Mouse (Mus musculus): ENCODE data around the gene Casp1. TPM values are rescaled to one million over a fixed set of nuclear protein-coding genes. Genes with fewer than 3 reads are reported as not detected.

Gene Casp1
- total RNA-seq (2023) = 10 to 100 TPM; 75.5 to 85.8 TPM

DNA sequence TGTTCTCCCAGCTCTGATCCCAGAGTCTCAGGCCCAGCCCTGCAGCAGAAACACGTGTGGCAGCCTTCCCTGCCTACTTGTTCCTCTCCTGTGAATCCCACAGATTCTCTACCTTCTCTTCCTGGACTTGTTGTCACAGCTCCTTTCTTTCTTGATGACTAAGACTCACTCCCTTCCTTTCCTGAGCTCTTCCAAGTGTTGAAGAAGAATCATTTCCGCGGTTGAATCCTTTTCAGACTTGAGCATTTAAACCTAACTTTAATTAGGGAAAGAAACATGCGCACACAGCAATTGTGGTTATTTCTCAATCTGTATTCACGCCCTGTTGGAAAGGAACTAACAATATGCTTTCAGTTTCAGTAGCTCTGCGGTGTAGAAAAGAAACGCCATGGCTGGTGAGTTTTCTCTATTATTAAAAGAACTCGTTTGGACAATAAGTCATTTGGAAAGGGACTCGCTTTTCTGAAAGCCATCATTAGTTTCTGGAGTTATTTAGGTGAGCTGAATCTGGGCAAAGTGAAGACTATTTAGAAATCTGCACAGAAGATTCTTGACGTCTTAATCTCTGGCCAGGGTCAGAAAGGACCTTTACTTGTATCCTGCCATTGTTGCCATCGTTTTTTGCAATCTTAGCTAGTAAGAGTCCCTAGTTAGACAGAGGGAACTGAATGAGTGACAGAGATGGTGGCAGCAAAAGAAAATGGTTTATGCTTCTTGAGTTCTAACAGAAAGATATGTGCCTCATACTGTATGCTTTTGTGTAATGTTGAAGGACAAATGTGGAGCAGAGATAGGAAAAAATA is at the start of gene Casp1:
Gene Casp1, plus strand, starts transcription at position 189 of the 803 bp plus-strand sequence.

DNA sequence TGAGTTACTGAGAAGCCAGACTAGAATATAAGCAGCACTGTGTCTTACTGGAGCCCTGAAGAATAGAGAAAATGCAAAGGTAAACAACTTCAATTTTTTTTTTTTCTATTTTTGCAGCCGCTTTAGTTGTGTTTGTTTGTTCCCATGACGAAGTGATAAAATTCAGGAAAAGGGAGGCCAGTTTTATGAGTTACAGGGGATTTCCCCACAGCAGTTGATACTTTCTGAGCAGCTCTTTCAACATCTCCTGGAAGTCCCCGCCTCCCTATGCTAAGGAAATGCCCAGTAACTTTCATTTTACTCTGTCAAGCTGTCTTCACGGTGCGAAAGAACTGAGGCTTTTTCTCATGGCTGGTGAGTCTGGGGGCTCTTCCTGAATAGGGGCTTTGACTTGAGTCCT is 10.2 kb downstream of the Casp1 start, which contains the start of gene Casp4:
Gene Casp4, plus strand, starts transcription at position 268 of the 400 bp plus-strand sequence.

DNA sequence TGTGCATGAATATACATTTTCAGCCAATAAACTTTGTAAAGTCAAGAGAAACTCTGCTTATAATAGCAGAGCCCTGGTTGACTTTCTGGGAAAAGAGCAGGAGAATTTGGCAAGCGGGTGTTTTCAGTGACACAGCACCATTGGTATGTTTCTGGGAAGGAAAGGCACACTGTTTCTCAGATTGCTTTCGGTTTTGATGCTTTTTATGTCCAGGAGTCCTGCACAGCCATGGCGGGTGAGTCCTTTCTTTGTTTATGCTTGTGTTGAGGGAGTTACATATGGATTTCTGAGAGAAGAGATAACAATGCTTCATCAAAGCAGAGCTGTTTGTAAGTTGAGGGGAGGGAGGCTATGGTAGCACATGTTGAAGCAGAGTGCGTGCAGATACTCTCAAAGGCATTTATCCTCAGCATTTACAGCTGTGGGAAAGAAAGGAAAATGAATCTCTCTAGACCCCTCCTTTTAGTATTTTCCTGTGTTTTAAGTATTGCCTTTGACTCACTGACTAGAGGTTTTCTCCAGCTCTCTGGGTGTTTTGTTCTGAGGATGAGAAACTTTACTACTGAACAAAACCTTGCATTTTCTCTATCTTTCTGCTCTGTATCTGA is 47.1 kb downstream of the Casp1 start, which contains the start of gene Casp12:
Gene Casp12, plus strand, starts transcription at position 140 of the 608 bp plus-strand sequence.

Other genes starting within 250 kb of the Casp1 start
- gene Casp4, start 10.3 kb downstream of the Casp1 start, total RNA-seq (2023) = 100 to 1,000 TPM; 141 to 143 TPM
- 1 to 10 TPM; 7.9 to 9.2 TPM for gene Casp12, start 46.9 kb downstream of the Casp1 start, total RNA-seq (2023)

Measured in monocyte, adult 59 days (primary cell).